Mouse (Mus musculus) lung, adult 2 months (tissue): ENCODE data around the gene Slc43a1.

Source experiments
- CTCF ChIP-seq: fragments of 200-500 bp; IDR thresholded peaks from 2 replicates; pipeline ENCODE4 v1.5.1; 2011; ENCODE audit warnings: mild to moderate bottlenecking, low read length, control low read depth; ENCODE audit not compliant: insufficient read depth
- POLR2A ChIP-seq: fragments of 200-500 bp; IDR thresholded peaks from 2 replicates; pipeline ENCODE4 v1.6.1; 2011; ENCODE audit warnings: low read depth, mild to moderate bottlenecking, control low read depth, low read length, borderline replicate concordance; ENCODE audit errors: extremely low read depth

DNA sequence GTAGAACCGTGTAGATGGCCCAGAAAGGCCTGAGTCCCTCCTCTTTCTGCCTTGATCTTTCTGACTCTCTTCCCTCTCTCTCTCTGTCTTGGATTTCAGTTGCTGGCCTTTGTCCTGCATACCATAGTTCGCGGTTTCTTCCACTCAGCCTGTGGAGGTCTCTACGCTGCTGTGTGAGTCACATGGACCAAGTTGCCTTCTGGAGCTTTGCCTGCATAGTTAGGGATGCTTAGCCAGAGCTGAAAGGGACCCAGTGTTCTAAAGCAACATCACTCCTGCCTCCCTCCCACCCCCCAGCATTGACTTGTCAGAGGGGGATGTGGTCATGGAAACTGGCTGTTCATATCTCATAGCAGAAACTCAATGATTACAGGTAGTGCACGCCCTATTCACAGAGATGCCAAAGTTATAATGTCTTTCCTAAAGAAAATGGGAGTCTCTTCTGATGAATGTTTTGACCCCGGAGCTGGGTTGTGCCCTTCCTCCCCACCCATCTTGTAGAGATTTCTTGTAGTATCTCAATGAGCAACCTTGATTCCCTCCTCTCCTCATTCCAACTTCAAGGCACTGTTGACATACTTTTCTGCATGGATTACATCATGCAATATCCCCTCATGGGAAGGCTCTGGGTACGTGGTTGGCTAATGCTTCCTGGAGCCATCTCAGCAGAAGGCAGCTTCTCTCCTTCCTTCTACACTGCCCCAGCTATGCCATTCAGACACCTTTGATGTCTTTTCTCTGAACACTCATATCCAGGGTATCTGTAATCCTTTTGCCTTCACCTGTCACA, 21.5 kb downstream of the Slc43a1 start:
- TF ChIP-seq POLR2A, result no peak
- no peak for TF ChIP-seq CTCF
